Mouse (Mus musculus): ENCODE measurements around the gene Gm11487. TPM values are rescaled to one million over a fixed set of nuclear protein-coding genes. Genes with fewer than 3 reads are reported as not detected.
A peak's percentile ranks its signal among the peaks of the same experiment; 100 is the strongest.
"Not testable (repeated sequence)": the region's sequence is repeated elsewhere in the genome, so short reads cannot be mapped to it uniquely, and the experiment has no call there.

Gene Gm11487
- not detected in 2 replicates for polyA plus RNA-seq (2014; fragmentation: Nextera tagmentation; extraction: Ambion mirVana)

- not testable (repeated sequence) for H3K36me3 ChIP-seq (ENCODE audit: control insufficient read depth, insufficient read depth, low read length); H3K4me2 ChIP-seq (ENCODE audit: low read depth, low read length); H3K27me3 ChIP-seq (replicated peaks; ENCODE audit: control insufficient read depth, insufficient read depth, low read length); H3K4me3 ChIP-seq (ENCODE audit: low read depth, low read length); DNase-seq (ENCODE audit: low spot score); H3K9me3 ChIP-seq (ENCODE audit: control insufficient read depth, low read length); H3K27ac ChIP-seq (replicated peaks; ENCODE audit: low read depth, low read length); ATAC-seq (ENCODE audit: low read depth); H3K9ac ChIP-seq (ENCODE audit: low read depth, low read length); H3K4me1 ChIP-seq (ENCODE audit: control insufficient read depth, insufficient read depth, low read length)
- WGBS: 75% methylated on average over 4 of the region's 4 CpGs
Observed at GRCm38 (mm10) chr4:73404972-73405371, at the start of gene Gm11487. TSS of gene Gm11487 (minus strand) at chr4:73405072.

DNA sequence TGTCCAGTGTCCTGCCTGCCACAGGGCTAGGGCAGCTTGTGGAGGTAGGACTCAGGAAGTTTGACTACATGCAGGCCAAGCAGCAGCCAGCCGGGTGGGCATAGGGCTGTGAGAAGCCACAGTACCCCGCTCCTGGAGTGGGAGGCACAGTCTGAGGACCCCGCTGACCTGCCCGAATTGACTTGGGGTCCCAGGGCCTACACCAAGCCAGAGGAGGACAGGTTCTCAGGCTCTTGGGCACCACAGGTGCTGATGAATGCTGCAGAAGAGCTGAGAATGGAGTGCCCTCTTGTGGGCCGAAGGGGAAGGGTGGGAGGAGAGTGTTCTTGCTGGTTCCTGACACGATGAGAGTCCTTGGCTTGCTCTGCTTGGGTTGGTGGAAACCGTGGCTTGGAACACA, 39.8 kb upstream of the Gm11487 start:
- WGBS: 55% methylated on average over 7 of the region's 7 CpGs
- DNase-seq (ENCODE audit: low spot score) (peak; percentile 18), ATAC-seq (ENCODE audit: low read depth) (0 out of 2 replicates have a peak, but pooled peaks have one; percentile 33)
- Histone ChIP-seq H3K9ac (ENCODE audit: low read depth, low read length) (no peak overlapping the region), H3K27ac (replicated peaks; ENCODE audit: low read depth, low read length) (no peak overlapping the region), H3K36me3 (ENCODE audit: control insufficient read depth, insufficient read depth, low read length) (no peaks in the 10 kb centered on the region), H3K4me1 (ENCODE audit: control insufficient read depth, insufficient read depth, low read length) (no peaks in the 10 kb centered on the region), H3K9me3 (ENCODE audit: control insufficient read depth, low read length) (no peaks in the 10 kb centered on the region), H3K4me3 (ENCODE audit: low read depth, low read length) (no peak overlapping the region), H3K4me2 (ENCODE audit: low read depth, low read length) (no peak overlapping the region), H3K27me3 (replicated peaks; ENCODE audit: control insufficient read depth, insufficient read depth, low read length) (no peaks in the 10 kb centered on the region)

- no peaks in the 10 kb centered on the region for H3K9me3 ChIP-seq (ENCODE audit: control insufficient read depth, low read length)
- no peak overlapping the region for H3K27ac ChIP-seq (replicated peaks; ENCODE audit: low read depth, low read length)
- no peak overlapping the region for H3K9ac ChIP-seq (ENCODE audit: low read depth, low read length)
- H3K27me3 ChIP-seq (replicated peaks; ENCODE audit: control insufficient read depth, insufficient read depth, low read length): no peaks in the 10 kb centered on the region
- H3K4me1 ChIP-seq (ENCODE audit: control insufficient read depth, insufficient read depth, low read length): no peaks in the 10 kb centered on the region
- H3K36me3 ChIP-seq (ENCODE audit: control insufficient read depth, insufficient read depth, low read length): no peaks in the 10 kb centered on the region
- 56% methylated on average over 1 of the region's 1 CpGs for WGBS
- no peak overlapping the region for H3K4me3 ChIP-seq (ENCODE audit: low read depth, low read length)
- no peak overlapping the region for H3K4me2 ChIP-seq (ENCODE audit: low read depth, low read length)
- ATAC-seq (ENCODE audit: low read depth) (0 out of 2 replicates have a peak, but pooled peaks have one; percentile 18), DNase-seq (ENCODE audit: low spot score) (peak; percentile 2)
Observed at GRCm38 (mm10) chr4:73442568-73442967, 37.7 kb upstream of the Gm11487 start.

GRCm38 (mm10) chr4:73425903-73426302, 21.0 kb upstream of the Gm11487 start:
- no peak for DNase-seq (ENCODE audit: low spot score)
- no peak overlapping the region for H3K9ac ChIP-seq (ENCODE audit: low read depth, low read length)
- no peaks in the 10 kb centered on the region for H3K9me3 ChIP-seq (ENCODE audit: control insufficient read depth, low read length)
- no peaks in the 10 kb centered on the region for H3K27me3 ChIP-seq (replicated peaks; ENCODE audit: control insufficient read depth, insufficient read depth, low read length)
- no peaks in the 10 kb centered on the region for H3K36me3 ChIP-seq (ENCODE audit: control insufficient read depth, insufficient read depth, low read length)
- ATAC-seq (ENCODE audit: low read depth): no peak
- no peak overlapping the region for H3K27ac ChIP-seq (replicated peaks; ENCODE audit: low read depth, low read length)
- no peak overlapping the region for H3K4me2 ChIP-seq (ENCODE audit: low read depth, low read length)
- WGBS: 70% methylated on average over 3 of the region's 3 CpGs
- no peak overlapping the region for H3K4me3 ChIP-seq (ENCODE audit: low read depth, low read length)
- no peaks in the 10 kb centered on the region for H3K4me1 ChIP-seq (ENCODE audit: control insufficient read depth, insufficient read depth, low read length)

- no peak overlapping the region for H3K27ac ChIP-seq (replicated peaks; ENCODE audit: low read depth, low read length)
- 93% methylated on average over 12 of the region's 12 CpGs for WGBS
Observed at GRCm38 (mm10) chr4:73423049-73423448, 18.2 kb upstream of the Gm11487 start.

GRCm38 (mm10) chr4:73366534-73366933, 38.3 kb downstream of the Gm11487 start:
- H3K36me3 ChIP-seq (ENCODE audit: control insufficient read depth, insufficient read depth, low read length): no peaks in the 10 kb centered on the region
- DNase-seq (ENCODE audit: low spot score) (peak; percentile 32), ATAC-seq (ENCODE audit: low read depth) (peak; percentile 72; the same call in 1 of the 2 replicates)
- no peak overlapping the region for H3K4me3 ChIP-seq (ENCODE audit: low read depth, low read length)
- H3K27me3 ChIP-seq (replicated peaks; ENCODE audit: control insufficient read depth, insufficient read depth, low read length): no peaks in the 10 kb centered on the region
- no peak overlapping the region for H3K27ac ChIP-seq (replicated peaks; ENCODE audit: low read depth, low read length)
- H3K9ac ChIP-seq (ENCODE audit: low read depth, low read length): no peak overlapping the region
- H3K4me2 ChIP-seq (ENCODE audit: low read depth, low read length): no peak overlapping the region
- H3K9me3 ChIP-seq (ENCODE audit: control insufficient read depth, low read length): no peaks in the 10 kb centered on the region
- no peaks in the 10 kb centered on the region for H3K4me1 ChIP-seq (ENCODE audit: control insufficient read depth, insufficient read depth, low read length)
- WGBS: 30% methylated on average over 3 of the region's 3 CpGs

More at GRCm38 (mm10) chr4:73423049-73423448, 18.2 kb upstream of the Gm11487 start:
- no peaks in the 10 kb centered on the region for H3K4me1 ChIP-seq (ENCODE audit: control insufficient read depth, insufficient read depth, low read length)
- H3K9me3 ChIP-seq (ENCODE audit: control insufficient read depth, low read length): no peaks in the 10 kb centered on the region
- H3K36me3 ChIP-seq (ENCODE audit: control insufficient read depth, insufficient read depth, low read length): no peaks in the 10 kb centered on the region
- no peak for ATAC-seq (ENCODE audit: low read depth)
- no peak overlapping the region for H3K9ac ChIP-seq (ENCODE audit: low read depth, low read length)
- DNase-seq (ENCODE audit: low spot score): no peak
- no peaks in the 10 kb centered on the region for H3K27me3 ChIP-seq (replicated peaks; ENCODE audit: control insufficient read depth, insufficient read depth, low read length)
- no peak overlapping the region for H3K4me2 ChIP-seq (ENCODE audit: low read depth, low read length)
- H3K4me3 ChIP-seq (ENCODE audit: low read depth, low read length): no peak overlapping the region

Other genes with a start within 250 kb of the Gm11487 start
- gene Gm11238, start 202.8 kb upstream of the Gm11487 start, polyA plus RNA-seq (2014; fragmentation: Nextera tagmentation; extraction: Ambion mirVana): not detected in 2 replicates
- gene Gm11237, start 217.9 kb upstream of the Gm11487 start, polyA plus RNA-seq (2014; fragmentation: Nextera tagmentation; extraction: Ambion mirVana): not detected in 2 replicates
- gene Gm11236, start 233.0 kb upstream of the Gm11487 start, polyA plus RNA-seq (2014; fragmentation: Nextera tagmentation; extraction: Ambion mirVana): not detected in 2 replicates

Measured in embryonic facial prominence, embryonic 14.5 days (tissue).